Mouse (Mus musculus) heart, embryonic 11.5 days (tissue): Measurements from ENCODE around the gene Ubl4b. TPM values are rescaled to one million over a fixed set of nuclear protein-coding genes. Genes with fewer than 3 reads are reported as not detected.

ENCODE experiments used
- ATAC-seq: fragments of 200-750 bp; cut with Nextera tagmentation; replicated peaks from 2 replicates; pipeline ENCODE4 v1.8.0; 2017; ENCODE audit warnings: moderate library complexity; ENCODE audit not compliant: insufficient number of reproducible peaks, low FRiP score, low TSS enrichment
- H3K27ac ChIP-seq: fragments of 300-500 bp; sonication (generic); 2 replicates; pipeline ENCODE4 v1.5.1; 2014; ENCODE audit warnings: mild to moderate bottlenecking, low read depth, low read length
- H3K27me3 ChIP-seq: fragments of 300-500 bp; sonication (generic); 2 replicates; pipeline ENCODE4 v1.6.1; 2014; ENCODE audit warnings: mild to moderate bottlenecking, low read length, mixed read lengths; ENCODE audit not compliant: control insufficient read depth, insufficient read depth
- H3K36me3 ChIP-seq: fragments of 300-500 bp; sonication (generic); 2 replicates; pipeline ENCODE4 v1.6.1; 2014; ENCODE audit warnings: mild to moderate bottlenecking, low read length, moderate library complexity, mixed read lengths; ENCODE audit not compliant: control insufficient read depth, insufficient read depth
- H3K4me1 ChIP-seq: fragments of 300-500 bp; sonication (generic); 2 replicates; pipeline ENCODE4 v1.6.1; 2014; ENCODE audit warnings: low read length; ENCODE audit not compliant: control insufficient read depth, insufficient read depth
- H3K4me2 ChIP-seq: fragments of 300-500 bp; sonication (generic); 2 replicates; pipeline ENCODE4 v1.6.1; 2014; ENCODE audit warnings: mild to moderate bottlenecking, moderate library complexity
- H3K4me3 ChIP-seq: fragments of 300-500 bp; sonication (generic); 2 replicates; pipeline ENCODE4 v1.5.1; 2014; ENCODE audit warnings: low read depth, low read length
- H3K9ac ChIP-seq: fragments of 300-500 bp; sonication (generic); 2 replicates; pipeline ENCODE4 v1.6.1; 2014; ENCODE audit warnings: mild to moderate bottlenecking, low read depth, low read length, moderate library complexity
- H3K9me3 ChIP-seq: fragments of 300-500 bp; sonication (generic); replicated peaks from 2 replicates; pipeline ENCODE4 v1.6.1; 2016; ENCODE audit warnings: low read length; ENCODE audit not compliant: control insufficient read depth
- WGBS: fragments of 180-500 bp; shearing (Covaris S2); extraction: QIAGEN DNeasy Blood & Tissue Kit; methylation state at CpG from one replicate; pipeline ENCODE4 v1.1.7; 2014; ENCODE audit not compliant: insufficient replicate concordance; 5-methylcytosine and 5-hydroxymethylcytosine counted together
- polyA plus RNA-seq: library from polyadenylated mRNA; unstranded; fragments of >200 nt; fragmentation: Nextera tagmentation; extraction: Ambion mirVana; gene quantifications from 2 replicates; pipeline ENCODE4 v1.2.1, GENCODE M21; 2014

Gene Ubl4b
- polyA plus RNA-seq, 1 experiment from 2014 or later = not detected

GRCm38 (mm10) chr3:107593632-107594031 is 38.8 kb upstream of the Ubl4b start:
- no peak overlapping the region for H3K4me2 ChIP-seq
- ATAC-seq = no peak
- H3K27ac ChIP-seq = no peak overlapping the region
- no peaks in the 10 kb centered on the region for H3K9me3 ChIP-seq
- no peak overlapping the region for H3K9ac ChIP-seq
- peaks cover 77% of the 10 kb centered on the region for H3K27me3 ChIP-seq
- H3K4me3 ChIP-seq = no peak overlapping the region
- WGBS = 52% methylated on average over 2 of the region's 2 CpGs
- H3K36me3 ChIP-seq = no peaks in the 10 kb centered on the region
- peaks cover 11% of the 10 kb centered on the region for H3K4me1 ChIP-seq

- Histone ChIP-seq H3K27me3 (peaks cover 77% of the 10 kb centered on the region), H3K4me3 (no peak overlapping the region), H3K4me1 (peaks cover 11% of the 10 kb centered on the region), H3K36me3 (no peaks in the 10 kb centered on the region), H3K9me3 (no peaks in the 10 kb centered on the region), H3K9ac (no peak overlapping the region), H3K4me2 (no peak overlapping the region), H3K27ac (no peak overlapping the region)
- WGBS = 50% methylated on average over 1 of the region's 1 CpGs
- ATAC-seq = no peak
Observed at GRCm38 (mm10) chr3:107591612-107592011, 36.7 kb upstream of the Ubl4b start.

GRCm38 (mm10) chr3:107586504-107586903 is 31.6 kb upstream of the Ubl4b start:
- H3K4me3 ChIP-seq = no peak overlapping the region
- H3K9me3 ChIP-seq = no peaks in the 10 kb centered on the region
- peaks cover 70% of the 10 kb centered on the region for H3K27me3 ChIP-seq
- H3K4me2 ChIP-seq = no peak overlapping the region
- no peak for ATAC-seq
- WGBS = 58% methylated on average over 6 of the region's 6 CpGs
- no peak overlapping the region for H3K27ac ChIP-seq
- 0 out of 2 replicates have a peak, but pooled peaks cover 3% of the 10 kb centered on the region for H3K4me1 ChIP-seq
- no peaks in the 10 kb centered on the region for H3K36me3 ChIP-seq
- no peak overlapping the region for H3K9ac ChIP-seq

- Histone ChIP-seq H3K36me3 (no peaks in the 10 kb centered on the region), H3K27me3 (peaks cover 81% of the 10 kb centered on the region), H3K9me3 (no peaks in the 10 kb centered on the region), H3K27ac (no peak overlapping the region), H3K4me2 (no peak overlapping the region), H3K9ac (no peak overlapping the region), H3K4me1 (0 out of 2 replicates have a peak, but pooled peaks cover 3% of the 10 kb centered on the region), H3K4me3 (no peak overlapping the region)
- no peak for ATAC-seq
- 11% methylated on average over 1 of the region's 1 CpGs for WGBS
Observed at GRCm38 (mm10) chr3:107583893-107584292, 29.0 kb upstream of the Ubl4b start.

GRCm38 (mm10) chr3:107582875-107583767 is 28.2 kb upstream of the Ubl4b start:
- Histone ChIP-seq H3K36me3 (no peaks in the 10 kb centered on the region), H3K27ac (no peak overlapping the region), H3K9me3 (no peaks in the 10 kb centered on the region), H3K4me1 (peaks cover 5% of the 10 kb centered on the region; the same call in 1 of the 2 replicates), H3K4me3 (peak overlapping the region; percentile 38), H3K9ac (peak overlapping the region; percentile 17; the same call in 1 of the 2 replicates), H3K4me2 (peak overlapping the region; percentile 72), H3K27me3 (peaks cover 81% of the 10 kb centered on the region)
- WGBS = under 1% methylated on average over 65 of the region's 65 CpGs
- ATAC-seq = no peak

- no peak for ATAC-seq
Observed at GRCm38 (mm10) chr3:107582130-107582874, 27.4 kb upstream of the Ubl4b start.

GRCm38 (mm10) chr3:107581103-107582010 is 26.5 kb upstream of the Ubl4b start:
- peaks cover 68% of the 10 kb centered on the region for H3K27me3 ChIP-seq

More at GRCm38 (mm10) chr3:107582130-107582874, 27.4 kb upstream of the Ubl4b start:
- Histone ChIP-seq H3K9ac (peak overlapping the region; percentile 17; the same call in 1 of the 2 replicates), H3K4me1 (peaks cover 11% of the 10 kb centered on the region; the same call in 1 of the 2 replicates), H3K36me3 (no peaks in the 10 kb centered on the region), H3K27me3 (peaks cover 74% of the 10 kb centered on the region), H3K27ac (no peak overlapping the region), H3K4me2 (peak overlapping the region; percentile 72), H3K4me3 (peak overlapping the region; percentile 38), H3K9me3 (no peaks in the 10 kb centered on the region)
- 4% methylated on average over 18 of the region's 18 CpGs for WGBS

GRCm38 (mm10) chr3:107579466-107579865 is 24.6 kb upstream of the Ubl4b start:
- Histone ChIP-seq H3K4me1 (peaks cover 11% of the 10 kb centered on the region; the same call in 1 of the 2 replicates), H3K36me3 (no peaks in the 10 kb centered on the region), H3K27ac (no peak overlapping the region), H3K9ac (no peak overlapping the region), H3K4me2 (no peak overlapping the region), H3K9me3 (no peaks in the 10 kb centered on the region), H3K4me3 (no peak overlapping the region), H3K27me3 (peaks cover 52% of the 10 kb centered on the region)
- ATAC-seq = no peak
- WGBS = 4% methylated on average over 4 of the region's 4 CpGs

More at GRCm38 (mm10) chr3:107581103-107582010, 26.5 kb upstream of the Ubl4b start:
- no peaks in the 10 kb centered on the region for H3K36me3 ChIP-seq
- H3K4me2 ChIP-seq = no peak overlapping the region
- WGBS = 6% methylated on average over 15 of the region's 15 CpGs
- no peak for ATAC-seq
- H3K4me3 ChIP-seq = no peak overlapping the region
- no peak overlapping the region for H3K27ac ChIP-seq
- H3K9ac ChIP-seq = no peak overlapping the region
- H3K4me1 ChIP-seq = peaks cover 11% of the 10 kb centered on the region; the same call in 1 of the 2 replicates
- H3K9me3 ChIP-seq = no peaks in the 10 kb centered on the region
